Mouse (Mus musculus) limb, embryonic 15.5 days (tissue): ENCODE data around the gene Erfe. TPM values are rescaled to one million over a fixed set of nuclear protein-coding genes. Genes with fewer than 3 reads are reported as not detected.
A peak's percentile ranks its signal among the peaks of the same experiment; 100 is the strongest.

Experiments
- ATAC-seq: fragments of 200-750 bp; cut with Nextera tagmentation; 2 replicates; pipeline ENCODE4 v1.8.0; 2017; ENCODE audit warnings: low read depth, moderate TSS enrichment; ENCODE audit not compliant: insufficient number of reproducible peaks, low FRiP score, low TSS enrichment
- H3K27ac ChIP-seq: fragments of 300-500 bp; sonication (generic); 2 replicates; pipeline ENCODE4 v1.5.1; 2015; ENCODE audit warnings: moderate library complexity, mild to moderate bottlenecking, inconsistent platforms
- H3K27me3 ChIP-seq: fragments of 300-500 bp; sonication (generic); 2 replicates; pipeline ENCODE4 v1.6.1; 2015; ENCODE audit warnings: inconsistent platforms
- H3K36me3 ChIP-seq: fragments of 300-500 bp; sonication (generic); 2 replicates; pipeline ENCODE4 v1.6.1; 2015; ENCODE audit warnings: inconsistent platforms
- H3K4me1 ChIP-seq: fragments of 300-500 bp; sonication (generic); 2 replicates; pipeline ENCODE4 v1.6.1; 2015; ENCODE audit warnings: inconsistent platforms
- H3K4me2 ChIP-seq: fragments of 300-500 bp; sonication (generic); 2 replicates; pipeline ENCODE4 v1.6.1; 2015; ENCODE audit warnings: mild to moderate bottlenecking, inconsistent platforms
- H3K4me3 ChIP-seq: fragments of 300-500 bp; sonication (generic); 2 replicates; pipeline ENCODE4 v1.5.1; 2015; ENCODE audit warnings: mild to moderate bottlenecking, inconsistent platforms
- H3K9ac ChIP-seq: fragments of 300-500 bp; sonication (generic); 2 replicates; pipeline ENCODE4 v1.6.1; 2015; ENCODE audit warnings: inconsistent platforms
- H3K9me3 ChIP-seq: fragments of 300-500 bp; sonication (generic); 2 replicates; pipeline ENCODE4 v1.6.1; 2016; ENCODE audit warnings: inconsistent platforms
- WGBS: fragments of 180-500 bp; shearing (Covaris S2); methylation state at CpG from one replicate; pipeline ENCODE4 v1.1.7; 2015; 5-methylcytosine and 5-hydroxymethylcytosine counted together
- polyA plus RNA-seq: library from polyadenylated mRNA; unstranded; fragments of >200 nt; fragmentation: Nextera tagmentation; extraction: Ambion mirVana; gene quantifications from 2 replicates; pipeline ENCODE4 v1.2.1, GENCODE M21; 2015

The Erfe gene
- polyA plus RNA-seq, 1 experiment from 2014 or later, result 1.6 TPM

GRCm38 (mm10) chr1:91350841-91351240 is 15.4 kb upstream of the Erfe start, which contains the start of gene Klhl30:
Gene Klhl30 (plus strand): TSS chr1:91351016.
- no peak within 1 kb of the TSS for H3K9ac ChIP-seq
- H3K4me1 ChIP-seq, result 0 out of 2 replicates have a peak, but pooled peaks cover 2% of the 10 kb centered on the region
- 60% methylated on average over 4 of the region's 4 CpGs for WGBS
- peaks cover 11% of the 10 kb centered on the region for H3K27me3 ChIP-seq
- no peaks in the 10 kb centered on the region for H3K9me3 ChIP-seq
- H3K4me2 ChIP-seq, result no peak within 1 kb of the TSS
- H3K36me3 ChIP-seq, result no peaks in the 10 kb centered on the region
- no peak for ATAC-seq
- no peak within 1 kb of the TSS for H3K27ac ChIP-seq
- H3K4me3 ChIP-seq, result no peak within 1 kb of the TSS

- ATAC-seq, result no peak
These were observed 15.0 kb upstream of the Erfe start for GRCm38 (mm10) chr1:91351249-91351648.

DNA sequence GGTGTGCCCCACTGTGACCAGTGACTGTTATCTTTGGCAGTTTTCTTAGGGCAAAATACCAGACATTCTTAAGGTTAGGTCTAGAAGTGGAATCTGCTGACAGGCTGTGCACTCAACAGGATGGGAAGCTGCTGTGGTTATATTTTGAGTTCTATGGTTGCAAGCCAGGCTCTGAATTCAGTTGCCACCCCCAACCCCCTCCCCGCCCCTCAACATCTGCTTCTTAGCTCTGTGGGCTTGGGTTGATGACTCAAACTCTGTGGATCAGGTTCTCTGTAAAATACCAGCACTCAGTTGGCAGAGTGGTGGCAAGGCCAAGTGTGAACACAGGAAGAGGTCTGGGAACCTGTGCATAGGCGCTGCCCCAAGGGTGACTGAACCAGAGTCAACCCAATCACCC is 14.0 kb upstream of the Erfe start:
- H3K9me3 ChIP-seq, result no peaks in the 10 kb centered on the region
- 0 out of 2 replicates have a peak, but pooled peaks cover 2% of the 10 kb centered on the region for H3K4me1 ChIP-seq
- WGBS, result 80% methylated on average over 2 of the region's 2 CpGs
- H3K4me3 ChIP-seq, result no peak overlapping the region
- no peaks in the 10 kb centered on the region for H3K36me3 ChIP-seq
- H3K27me3 ChIP-seq, result no peaks in the 10 kb centered on the region
- no peak overlapping the region for H3K9ac ChIP-seq
- no peak overlapping the region for H3K27ac ChIP-seq
- H3K4me2 ChIP-seq, result no peak overlapping the region
- ATAC-seq, result no peak

More at GRCm38 (mm10) chr1:91351249-91351648, 15.0 kb upstream of the Erfe start:
- no peaks in the 10 kb centered on the region for H3K9me3 ChIP-seq
- H3K9ac ChIP-seq, result no peak overlapping the region
- H3K4me1 ChIP-seq, result 0 out of 2 replicates have a peak, but pooled peaks cover 2% of the 10 kb centered on the region
- H3K36me3 ChIP-seq, result no peaks in the 10 kb centered on the region
- no peak overlapping the region for H3K27ac ChIP-seq
- no peak overlapping the region for H3K4me2 ChIP-seq
- peaks cover 7% of the 10 kb centered on the region for H3K27me3 ChIP-seq
- H3K4me3 ChIP-seq, result no peak overlapping the region
- WGBS, result 78% methylated on average over 3 of the region's 3 CpGs

GRCm38 (mm10) chr1:91356105-91356504 is 10.1 kb upstream of the Erfe start:
- Histone ChIP-seq H3K27me3 (no peaks in the 10 kb centered on the region), H3K4me2 (no peak overlapping the region), H3K9ac (no peak overlapping the region), H3K9me3 (no peaks in the 10 kb centered on the region), H3K36me3 (no peaks in the 10 kb centered on the region), H3K27ac (no peak overlapping the region), H3K4me3 (no peak overlapping the region), H3K4me1 (0 out of 2 replicates have a peak, but pooled peaks cover 2% of the 10 kb centered on the region)
- no peak for ATAC-seq
- WGBS, result 84% methylated on average over 11 of the region's 11 CpGs

GRCm38 (mm10) chr1:91362113-91362512 is 4.1 kb upstream of the Erfe start:
- no peak overlapping the region for H3K4me3 ChIP-seq
- 76% methylated on average over 5 of the region's 5 CpGs for WGBS
- H3K36me3 ChIP-seq, result no peaks in the 10 kb centered on the region
- no peak for ATAC-seq
- no peak overlapping the region for H3K9ac ChIP-seq
- H3K27ac ChIP-seq, result no peak overlapping the region
- no peak overlapping the region for H3K4me2 ChIP-seq
- H3K9me3 ChIP-seq, result no peaks in the 10 kb centered on the region
- H3K27me3 ChIP-seq, result 0 out of 2 replicates have a peak, but pooled peaks cover 6% of the 10 kb centered on the region
- H3K4me1 ChIP-seq, result peaks cover 16% of the 10 kb centered on the region

- H3K4me2 ChIP-seq, result no peak overlapping the region
- H3K4me3 ChIP-seq, result no peak overlapping the region
- no peaks in the 10 kb centered on the region for H3K9me3 ChIP-seq
- WGBS, result 92% methylated on average over 16 of the region's 16 CpGs
- peaks cover 2% of the 10 kb centered on the region for H3K36me3 ChIP-seq
- no peak overlapping the region for H3K9ac ChIP-seq
- no peak for ATAC-seq
- no peak overlapping the region for H3K27ac ChIP-seq
- H3K4me1 ChIP-seq, result peaks cover 17% of the 10 kb centered on the region
- H3K27me3 ChIP-seq, result 0 out of 2 replicates have a peak, but pooled peaks cover 6% of the 10 kb centered on the region
These were observed 1.2 kb upstream of the Erfe start for GRCm38 (mm10) chr1:91364822-91365644.

GRCm38 (mm10) chr1:91365816-91366214 is 415 bp upstream of the Erfe start:
- Histone ChIP-seq H3K27me3 (0 out of 2 replicates have a peak, but pooled peaks cover 6% of the 10 kb centered on the region), H3K4me1 (peaks cover 17% of the 10 kb centered on the region), H3K36me3 (peaks cover 10% of the 10 kb centered on the region), H3K27ac (no peak overlapping the region), H3K4me2 (peak overlapping the region; percentile 96), H3K9me3 (no peaks in the 10 kb centered on the region), H3K4me3 (peak overlapping the region; percentile 48), H3K9ac (peak overlapping the region; percentile 48; the same call in 1 of the 2 replicates)
- ATAC-seq, result no peak
- WGBS, result 35% methylated on average over 8 of the region's 8 CpGs

DNA sequence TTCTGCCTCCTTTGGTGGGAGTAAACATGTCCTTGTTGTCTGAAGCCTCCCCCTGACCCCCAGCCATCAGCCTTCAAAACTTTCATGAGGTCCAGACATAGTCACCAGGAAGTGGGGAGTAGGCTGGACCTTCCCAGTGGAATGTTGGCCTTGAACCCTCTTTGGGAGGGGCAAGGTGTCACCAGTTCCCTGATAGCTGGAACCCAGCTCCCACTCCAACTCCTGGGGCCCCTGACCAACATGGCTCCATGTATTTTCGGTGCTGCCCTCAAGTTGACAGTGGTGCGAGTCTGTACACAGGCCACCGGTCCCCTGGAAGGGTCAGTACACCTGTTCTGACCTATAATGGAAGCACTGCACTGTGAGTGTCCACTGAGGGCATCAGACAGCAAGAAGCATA is 1.1 kb downstream of the Erfe start:
- Histone ChIP-seq H3K27ac (no peak overlapping the region), H3K9ac (no peak overlapping the region), H3K4me2 (0 out of 2 replicates have a peak overlapping the region, but pooled peaks have one; percentile 96), H3K4me1 (peaks cover 17% of the 10 kb centered on the region), H3K27me3 (0 out of 2 replicates have a peak, but pooled peaks cover 6% of the 10 kb centered on the region), H3K4me3 (no peak overlapping the region), H3K36me3 (peaks cover 25% of the 10 kb centered on the region), H3K9me3 (no peaks in the 10 kb centered on the region)
- 98% methylated on average over 3 of the region's 3 CpGs for WGBS
- ATAC-seq, result no peak

DNA sequence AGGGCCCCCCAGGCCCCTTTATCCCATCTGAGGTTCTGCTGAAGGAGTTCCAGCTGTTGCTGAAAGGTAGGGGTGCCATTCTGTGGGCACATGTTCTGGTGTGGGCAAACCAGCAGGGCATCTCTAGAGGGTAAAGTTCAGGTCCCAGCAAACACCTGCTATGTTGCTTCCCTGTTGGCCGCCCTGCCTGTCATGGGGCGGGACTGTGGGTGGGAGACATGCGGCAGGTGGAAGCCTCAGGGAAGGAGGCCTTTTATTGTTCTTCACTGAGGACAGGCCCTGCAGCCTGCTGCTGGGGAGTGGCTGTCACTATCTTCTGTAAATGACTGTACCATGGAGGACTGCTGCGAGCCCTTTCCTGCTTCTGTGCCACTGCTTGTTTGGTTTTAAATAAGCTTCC is 3.2 kb downstream of the Erfe start:
- Histone ChIP-seq H3K36me3 (peaks cover 46% of the 10 kb centered on the region), H3K27ac (no peak overlapping the region), H3K4me1 (peaks cover 17% of the 10 kb centered on the region), H3K9me3 (no peaks in the 10 kb centered on the region), H3K27me3 (0 out of 2 replicates have a peak, but pooled peaks cover 6% of the 10 kb centered on the region), H3K4me3 (no peak overlapping the region), H3K9ac (no peak overlapping the region), H3K4me2 (no peak overlapping the region)
- ATAC-seq, result no peak
- 55% methylated on average over 4 of the region's 4 CpGs for WGBS

DNA sequence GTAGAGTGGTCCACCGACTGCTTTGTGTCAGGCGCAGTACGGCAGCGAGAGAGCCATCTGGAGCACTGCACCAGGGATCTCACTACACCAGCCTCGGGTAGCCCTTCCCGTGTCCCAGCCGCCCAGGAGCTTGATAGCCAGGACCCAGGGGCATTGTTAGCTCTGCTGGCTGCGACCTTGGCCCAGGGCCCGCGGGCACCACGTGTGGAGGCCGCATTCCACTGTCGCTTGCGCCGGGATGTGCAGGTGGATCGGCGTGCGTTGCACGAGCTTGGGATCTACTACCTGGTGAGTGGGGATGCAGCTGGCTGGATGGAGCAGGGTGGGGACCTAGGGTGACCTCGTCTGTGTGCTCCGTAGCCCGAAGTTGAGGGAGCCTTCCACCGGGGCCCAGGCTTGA is 3.8 kb downstream of the Erfe start:
- H3K27me3 ChIP-seq, result 0 out of 2 replicates have a peak, but pooled peaks cover 6% of the 10 kb centered on the region
- H3K9ac ChIP-seq, result no peak overlapping the region
- no peak overlapping the region for H3K4me3 ChIP-seq
- no peak overlapping the region for H3K27ac ChIP-seq
- peaks cover 52% of the 10 kb centered on the region for H3K36me3 ChIP-seq
- H3K4me2 ChIP-seq, result no peak overlapping the region
- WGBS, result 82% methylated on average over 23 of the region's 23 CpGs
- no peaks in the 10 kb centered on the region for H3K9me3 ChIP-seq
- no peak for ATAC-seq
- H3K4me1 ChIP-seq, result peaks cover 17% of the 10 kb centered on the region

DNA sequence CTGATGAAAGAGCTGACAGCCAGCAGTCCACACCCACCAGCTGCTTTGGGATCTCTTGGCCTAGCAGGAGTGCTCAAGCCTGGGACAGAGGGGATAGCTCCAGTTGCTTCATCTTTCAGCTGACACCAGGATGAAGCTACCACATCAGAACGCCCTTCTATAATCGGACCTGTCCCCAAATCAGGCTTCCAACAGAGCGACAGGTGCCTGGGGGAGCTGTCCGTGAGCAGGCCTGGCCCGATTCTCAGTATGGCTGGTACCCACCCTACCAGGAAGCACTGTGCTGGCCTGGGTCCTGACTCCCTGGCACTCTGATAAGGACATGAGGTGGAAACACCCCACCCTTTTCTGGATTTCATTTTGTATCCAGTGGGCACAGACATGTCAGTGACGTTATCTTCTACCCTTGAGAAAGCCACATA is 7.2 kb downstream of the Erfe start:
- no peaks in the 10 kb centered on the region for H3K9me3 ChIP-seq
- H3K27me3 ChIP-seq, result no peaks in the 10 kb centered on the region
- no peak overlapping the region for H3K4me2 ChIP-seq
- WGBS, result 91% methylated on average over 6 of the region's 6 CpGs
- H3K4me3 ChIP-seq, result no peak overlapping the region
- H3K9ac ChIP-seq, result no peak overlapping the region
- H3K36me3 ChIP-seq, result peaks cover 86% of the 10 kb centered on the region
- no peak for ATAC-seq
- H3K4me1 ChIP-seq, result no peaks in the 10 kb centered on the region
- no peak overlapping the region for H3K27ac ChIP-seq

DNA sequence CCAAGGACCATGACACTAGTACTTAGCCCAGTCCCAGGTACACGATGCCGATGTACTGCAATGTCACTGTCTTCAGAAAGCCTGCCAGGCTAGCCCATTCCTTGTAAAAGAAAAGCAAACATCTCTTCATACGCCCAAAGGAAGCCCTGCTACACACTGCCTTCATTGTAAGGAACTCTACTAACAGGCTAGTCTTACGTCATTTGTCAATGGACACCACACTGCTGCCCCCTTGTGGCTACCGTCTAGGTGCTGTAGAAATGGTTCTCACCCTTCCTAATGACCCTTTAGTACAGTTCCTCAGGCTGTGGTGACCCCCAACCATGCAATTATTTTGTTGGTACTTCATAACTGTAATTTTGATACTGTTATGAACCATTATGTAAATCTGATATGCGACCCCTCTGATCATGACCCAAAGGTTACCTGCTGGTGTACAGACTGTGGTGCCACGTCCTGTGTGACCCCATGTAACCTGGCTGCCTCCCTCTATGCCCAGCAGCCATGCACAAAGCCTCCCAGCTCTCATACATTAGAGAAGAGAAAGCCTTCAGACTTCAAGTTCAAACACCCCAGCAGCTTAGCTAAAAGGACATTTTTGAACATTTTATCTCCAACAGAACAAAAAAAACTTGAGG is 14.3 kb downstream of the Erfe start:
- no peak for ATAC-seq
- Histone ChIP-seq H3K4me2 (no peak overlapping the region), H3K4me3 (no peak overlapping the region), H3K27ac (no peak overlapping the region), H3K9me3 (no peaks in the 10 kb centered on the region), H3K27me3 (no peaks in the 10 kb centered on the region), H3K4me1 (no peaks in the 10 kb centered on the region), H3K36me3 (peaks cover 94% of the 10 kb centered on the region), H3K9ac (no peak overlapping the region)
- 61% methylated on average over 7 of the region's 7 CpGs for WGBS
